Mouse (Mus musculus) urinary bladder, postnatal 25 days (tissue): Measurements from ENCODE around the gene Brpf3.
A peak's percentile ranks its signal among the peaks of the same experiment; 100 is the strongest.
"Not testable (repeated sequence)": the region's sequence is repeated elsewhere in the genome, so short reads cannot be mapped to it uniquely, and the experiment has no call there.

ENCODE experiments used
- DNase-seq: peaks from one replicate; pipeline ENCODE4 v3.0.0; 2022; ENCODE audit warnings: low spot score

Brpf3 gene

DNA sequence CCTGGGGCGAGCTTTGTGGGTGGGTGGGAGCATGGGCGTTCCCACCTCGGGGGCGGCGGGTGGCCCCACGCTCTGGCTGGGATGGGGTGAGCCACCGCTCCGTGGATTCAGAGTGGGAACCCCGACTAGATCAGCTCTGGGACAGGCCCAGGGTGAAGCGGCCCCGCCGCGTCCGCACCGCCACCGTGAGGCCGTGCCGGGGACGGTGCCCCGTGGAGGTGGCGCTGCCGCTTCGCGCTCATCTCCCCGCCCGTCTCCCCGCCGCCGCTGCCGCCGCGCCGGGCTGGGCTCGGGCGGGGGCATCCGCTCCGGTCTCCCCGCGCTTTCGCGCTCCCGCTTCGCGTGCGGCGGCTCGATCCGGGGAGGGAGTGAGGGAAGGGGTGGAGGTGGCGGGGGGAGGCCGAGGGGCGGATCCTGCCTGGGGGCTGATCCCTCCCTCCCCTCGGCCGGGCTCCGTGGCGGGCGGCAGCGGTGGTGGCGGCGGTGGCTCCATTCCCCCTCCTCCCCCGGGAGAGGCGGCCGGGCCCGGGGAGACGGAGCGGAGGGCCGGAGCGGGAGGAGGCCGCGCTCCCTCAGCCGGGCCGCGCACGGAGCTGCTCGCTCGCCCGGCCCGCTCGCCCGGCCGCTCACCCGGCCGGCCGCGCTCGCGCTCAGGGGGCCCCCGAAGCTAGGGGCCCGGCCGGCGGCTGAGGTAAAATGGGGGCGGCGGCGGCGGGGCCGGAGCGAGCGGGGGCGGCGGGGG, at the start of gene Brpf3:
Gene Brpf3 (plus strand): TSS at position 420 of the 742 bp plus-strand sequence.
- DNase-seq = peak; percentile 75

DNA sequence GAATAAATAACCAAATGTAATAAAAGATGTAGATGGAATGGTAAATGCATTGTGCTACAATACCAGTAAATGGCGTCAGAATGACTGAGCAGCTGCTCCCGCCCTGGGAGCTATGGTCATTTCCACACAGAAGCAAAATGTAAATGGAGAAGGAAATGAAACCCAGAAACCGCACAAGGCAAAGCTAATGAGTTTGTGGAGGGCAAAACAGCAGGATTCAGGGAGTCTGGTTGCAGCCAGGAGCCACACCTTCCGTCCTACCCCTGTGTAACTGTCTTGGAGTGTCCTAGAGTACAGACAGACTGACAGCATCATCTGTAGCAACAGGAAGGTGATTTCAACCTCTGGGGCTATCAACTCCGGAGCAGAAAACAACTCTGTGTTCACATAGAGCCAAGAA, 44.4 kb upstream of the Brpf3 start:
- DNase-seq = no peak

DNA sequence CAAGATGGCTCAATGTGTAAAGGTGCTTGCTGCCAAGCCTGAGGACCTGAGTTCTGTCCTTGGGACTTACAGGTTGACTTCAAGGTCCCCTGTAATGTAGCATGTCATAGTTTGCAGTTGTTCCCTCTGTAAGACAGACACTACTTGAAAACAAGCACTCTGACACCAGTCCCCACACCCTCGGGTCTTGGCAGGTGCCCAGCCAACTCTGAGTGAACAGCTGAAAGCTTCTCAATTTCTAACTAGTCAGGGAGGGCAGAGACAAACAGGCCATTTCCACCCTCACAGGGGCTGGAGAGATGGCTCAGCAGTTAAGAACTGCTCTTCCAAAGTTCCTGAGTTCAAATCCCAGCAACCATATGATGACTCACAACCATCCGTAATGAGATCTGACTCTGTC, 43.4 kb upstream of the Brpf3 start:
- no peak for DNase-seq

DNA sequence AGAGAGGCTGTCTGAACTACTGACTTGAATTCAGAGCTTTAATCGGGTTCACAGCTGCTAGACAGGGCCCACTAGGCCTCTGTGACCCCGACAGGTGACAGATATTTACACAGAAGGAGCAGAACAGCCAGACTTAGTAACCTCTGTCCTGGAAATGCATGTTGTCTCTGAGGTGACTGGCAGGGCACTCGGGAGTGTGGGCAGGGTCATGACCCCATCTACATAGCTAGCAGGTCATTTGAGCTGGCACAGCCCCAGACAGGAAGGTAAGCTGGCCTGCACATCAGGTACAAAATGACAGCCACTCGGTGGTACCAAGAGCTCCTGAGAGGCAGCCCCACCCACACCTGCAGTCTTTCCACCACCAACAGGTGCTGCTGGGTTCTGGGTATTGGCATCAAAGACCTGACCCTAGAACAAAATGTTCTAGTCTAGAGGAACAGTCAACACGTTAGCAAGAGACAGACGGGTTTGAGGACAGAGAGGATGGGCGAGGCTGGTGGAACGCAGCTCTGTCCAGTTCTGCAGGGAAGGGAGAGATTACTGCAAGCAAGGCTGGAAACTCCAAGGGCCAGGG, 40.1 kb upstream of the Brpf3 start:
- no peak for DNase-seq

DNA sequence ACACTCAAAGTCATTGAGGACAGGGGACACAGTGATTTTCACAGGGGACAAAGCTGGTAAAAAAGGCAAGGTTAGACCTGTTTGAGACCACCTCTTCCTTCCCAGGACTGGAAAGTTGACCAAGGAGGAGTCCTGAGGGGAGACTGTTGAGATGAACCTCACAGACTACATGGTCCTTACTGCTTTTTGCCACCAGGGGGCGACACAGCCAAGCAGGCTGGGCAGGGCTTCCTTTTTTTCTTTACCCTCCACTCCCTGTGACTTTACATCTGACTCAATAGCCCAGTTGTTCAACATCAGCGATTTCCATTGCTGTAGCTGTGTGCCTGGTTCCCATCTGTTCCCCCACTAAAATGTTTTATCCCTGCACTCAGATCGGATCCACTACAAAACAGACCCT, 39.0 kb upstream of the Brpf3 start:
- DNase-seq = peak; percentile 83

DNA sequence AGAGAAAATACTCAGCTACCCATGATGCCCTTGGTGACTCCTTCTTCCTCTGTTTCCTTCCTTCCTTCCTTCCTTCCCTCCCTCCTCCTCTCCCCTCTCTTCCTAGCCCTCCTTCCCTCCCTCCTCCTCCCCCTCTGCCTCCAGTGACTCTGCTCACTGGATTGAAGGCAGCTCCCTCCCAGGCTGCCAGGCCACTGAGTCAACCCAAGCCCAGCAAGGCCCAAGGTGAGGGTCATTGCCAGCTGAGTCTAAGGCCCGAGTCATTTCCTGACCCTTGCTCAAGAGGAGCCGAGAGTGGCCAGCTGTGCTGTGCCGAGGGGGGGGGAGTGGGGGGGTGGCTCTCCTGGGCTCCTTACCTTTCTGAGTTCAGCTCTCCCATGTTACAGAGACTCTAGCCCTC, 34.7 kb upstream of the Brpf3 start:
- DNase-seq = no peak

DNA sequence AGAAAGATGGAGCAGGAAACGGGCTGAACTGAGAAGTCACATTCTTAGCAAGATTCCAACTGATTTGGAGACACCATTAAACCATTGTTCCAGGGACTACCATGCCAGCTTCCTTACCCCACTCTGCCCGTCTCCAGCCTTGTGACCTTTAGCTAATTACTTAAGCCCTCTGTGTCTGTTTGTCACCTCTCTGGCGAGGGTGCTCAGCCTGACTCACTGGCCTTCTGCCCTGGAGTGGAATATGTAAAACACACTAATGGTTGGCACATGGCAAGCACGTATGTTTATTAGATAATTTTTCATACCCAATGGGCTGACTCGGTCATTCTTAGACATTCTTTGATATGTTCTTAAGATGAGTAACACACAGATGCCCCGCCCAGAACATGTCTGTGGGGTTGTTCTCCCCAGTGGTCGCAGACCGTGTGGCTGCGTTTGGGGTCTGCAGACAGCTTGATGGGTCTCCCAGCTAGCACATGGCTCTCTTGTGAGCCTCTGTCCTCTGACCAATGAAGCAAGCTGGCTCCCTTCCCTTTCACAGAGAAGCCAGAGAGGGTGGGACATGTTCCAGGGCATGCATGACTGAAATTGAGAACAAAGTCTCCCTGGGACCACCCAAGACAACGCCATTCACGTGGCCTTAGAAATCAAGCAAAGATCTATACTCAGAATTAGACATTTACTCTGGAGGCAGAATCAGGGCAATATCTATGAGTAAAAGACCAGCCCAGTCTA, 33.9 kb upstream of the Brpf3 start:
- no peak for DNase-seq

DNA sequence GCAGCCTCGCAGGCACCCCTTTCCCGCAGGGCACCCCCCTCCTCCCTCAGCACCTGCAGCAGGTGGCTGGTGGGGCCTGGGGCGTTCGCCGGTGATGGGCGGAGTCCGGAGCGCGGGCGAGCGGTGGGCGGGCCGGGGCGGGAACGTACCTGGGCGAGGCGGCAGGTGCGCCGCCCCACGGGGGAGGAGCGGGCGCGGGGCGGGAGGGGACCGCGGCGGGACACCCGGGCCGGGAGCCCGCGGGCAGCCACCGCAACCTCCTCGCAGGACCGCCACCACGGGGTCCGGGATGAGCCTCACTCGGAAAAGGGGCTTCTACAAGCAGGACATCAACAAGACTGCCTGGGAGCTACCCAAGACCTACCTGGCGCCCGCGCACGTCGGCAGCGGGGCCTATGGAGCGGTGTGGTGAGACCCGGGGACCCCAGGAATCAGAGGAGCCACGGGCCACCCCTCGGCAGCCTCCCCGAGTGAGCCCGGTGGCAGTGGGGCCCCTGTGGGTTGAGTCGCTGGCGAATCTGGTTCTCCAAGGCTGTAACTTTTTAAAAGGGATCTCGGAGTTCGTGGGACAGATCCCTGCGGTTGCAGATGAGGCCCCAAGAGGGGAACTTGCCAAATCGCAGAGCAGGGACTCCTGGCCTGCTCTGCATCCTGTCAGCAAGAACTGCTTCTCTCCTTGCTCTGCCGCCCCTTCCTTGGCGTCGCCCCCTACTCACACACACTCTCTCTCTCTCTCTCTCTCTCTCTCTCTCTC, 31.6 kb upstream of the Brpf3 start, which contains the start of gene Mapk13:
Gene Mapk13 (plus strand): TSS at position 177 of the 754 bp plus-strand sequence.
- DNase-seq = peak; percentile 38

DNA sequence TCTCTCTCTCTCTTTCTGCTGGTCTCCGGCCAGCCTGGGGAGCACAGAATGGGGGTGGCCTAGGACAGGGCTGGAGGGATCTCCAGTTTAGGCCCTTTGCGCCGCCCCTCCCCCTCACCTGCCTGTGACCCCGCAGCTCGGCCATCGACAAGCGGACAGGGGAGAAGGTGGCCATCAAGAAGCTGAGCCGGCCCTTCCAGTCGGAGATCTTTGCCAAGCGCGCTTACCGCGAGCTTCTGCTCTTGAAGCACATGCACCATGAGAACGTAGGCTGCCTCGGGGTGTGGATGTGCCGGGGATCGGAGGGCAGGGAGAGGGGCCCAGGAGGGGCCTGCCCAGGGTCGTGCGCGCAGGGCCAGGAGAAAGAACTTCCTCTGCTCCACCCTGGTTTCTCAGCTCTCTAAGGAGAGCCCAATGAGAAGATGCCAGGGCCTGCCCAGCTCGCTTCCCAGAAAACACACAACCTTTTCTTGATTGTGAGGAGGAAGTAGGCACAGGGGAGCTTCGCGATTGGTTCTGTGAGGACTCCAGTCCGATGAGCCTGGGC, 30.9 kb upstream of the Brpf3 start:
- peak; percentile 39 for DNase-seq

DNA sequence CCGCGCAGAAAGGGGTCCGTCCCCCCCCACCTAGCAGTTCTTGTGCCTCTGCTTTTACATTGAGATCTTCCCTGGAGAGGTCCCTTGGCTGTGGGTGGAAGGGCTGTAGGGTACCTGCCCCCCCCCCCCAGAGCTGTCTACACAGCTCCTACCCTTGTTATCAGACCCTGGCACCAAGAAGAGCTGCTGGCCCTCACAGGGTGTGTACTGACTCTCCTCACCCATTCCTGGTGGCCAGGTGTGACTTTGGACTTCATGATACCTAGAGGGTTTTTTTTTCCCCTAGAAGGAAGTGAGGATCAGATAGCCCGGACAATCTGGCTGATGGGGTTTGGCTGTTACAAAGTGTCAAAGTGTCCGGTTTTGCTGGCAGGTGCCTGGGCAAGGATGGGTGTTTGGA, 29.6 kb upstream of the Brpf3 start:
- DNase-seq = no peak

DNA sequence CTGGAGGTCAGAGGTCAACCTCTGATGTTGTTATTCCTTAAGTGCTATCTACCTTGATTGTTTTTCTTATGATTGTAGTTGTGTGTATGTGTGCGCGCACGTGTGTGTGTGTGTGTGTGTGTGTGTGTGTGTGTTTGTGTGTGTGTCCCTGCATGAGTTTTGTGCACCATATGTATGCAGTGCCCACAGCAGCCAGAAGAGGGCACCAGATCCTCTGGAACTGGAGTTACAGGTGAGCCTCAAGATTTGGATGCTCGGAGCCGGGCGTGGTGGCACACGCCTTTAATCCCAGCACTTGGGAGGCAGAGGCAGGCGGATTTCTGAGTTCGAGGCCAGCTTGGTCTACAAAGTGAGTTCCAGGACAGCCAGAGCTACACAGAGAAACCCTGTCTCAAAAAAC, 26.6 kb upstream of the Brpf3 start:
- not testable (repeated sequence) for DNase-seq

DNA sequence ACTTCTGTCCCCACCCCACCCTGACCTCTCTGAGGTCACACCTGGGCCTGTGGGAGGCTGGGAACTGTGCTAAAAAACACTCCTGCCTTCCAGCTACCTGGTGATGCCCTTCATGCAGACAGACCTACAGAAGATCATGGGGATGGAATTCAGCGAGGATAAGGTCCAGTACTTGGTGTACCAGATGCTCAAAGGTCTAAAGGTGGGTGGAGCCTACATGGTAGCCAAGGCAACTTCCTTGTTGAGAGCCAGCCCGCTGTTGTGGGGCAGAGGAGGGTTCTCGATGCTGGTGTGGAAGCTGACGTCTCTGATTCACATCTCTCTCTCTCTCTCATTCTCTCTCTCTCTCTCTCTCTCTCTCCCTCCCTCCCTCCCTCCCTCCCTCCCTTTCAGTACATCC, 25.7 kb upstream of the Brpf3 start:
- DNase-seq = no peak

DNA sequence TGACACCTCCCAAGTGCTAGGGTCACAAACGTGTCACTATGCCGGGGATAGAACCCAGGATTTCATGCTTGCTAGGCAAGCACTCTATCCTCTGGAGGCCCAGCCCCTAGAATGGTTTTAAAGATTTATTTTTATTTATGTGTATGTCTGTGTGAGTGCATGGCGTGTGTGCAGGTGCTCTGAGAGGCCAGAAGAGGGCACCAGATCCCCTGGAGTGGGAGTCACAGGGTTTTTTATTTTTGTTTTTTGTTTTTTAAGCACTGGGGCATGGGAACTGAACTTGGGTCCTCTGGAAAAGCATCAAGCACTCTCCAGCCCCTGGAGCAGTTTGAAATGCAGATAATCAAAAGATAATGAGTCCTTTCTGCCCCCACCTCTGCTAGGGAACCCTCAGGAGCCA, 24.1 kb upstream of the Brpf3 start:
- DNase-seq = no peak

DNA sequence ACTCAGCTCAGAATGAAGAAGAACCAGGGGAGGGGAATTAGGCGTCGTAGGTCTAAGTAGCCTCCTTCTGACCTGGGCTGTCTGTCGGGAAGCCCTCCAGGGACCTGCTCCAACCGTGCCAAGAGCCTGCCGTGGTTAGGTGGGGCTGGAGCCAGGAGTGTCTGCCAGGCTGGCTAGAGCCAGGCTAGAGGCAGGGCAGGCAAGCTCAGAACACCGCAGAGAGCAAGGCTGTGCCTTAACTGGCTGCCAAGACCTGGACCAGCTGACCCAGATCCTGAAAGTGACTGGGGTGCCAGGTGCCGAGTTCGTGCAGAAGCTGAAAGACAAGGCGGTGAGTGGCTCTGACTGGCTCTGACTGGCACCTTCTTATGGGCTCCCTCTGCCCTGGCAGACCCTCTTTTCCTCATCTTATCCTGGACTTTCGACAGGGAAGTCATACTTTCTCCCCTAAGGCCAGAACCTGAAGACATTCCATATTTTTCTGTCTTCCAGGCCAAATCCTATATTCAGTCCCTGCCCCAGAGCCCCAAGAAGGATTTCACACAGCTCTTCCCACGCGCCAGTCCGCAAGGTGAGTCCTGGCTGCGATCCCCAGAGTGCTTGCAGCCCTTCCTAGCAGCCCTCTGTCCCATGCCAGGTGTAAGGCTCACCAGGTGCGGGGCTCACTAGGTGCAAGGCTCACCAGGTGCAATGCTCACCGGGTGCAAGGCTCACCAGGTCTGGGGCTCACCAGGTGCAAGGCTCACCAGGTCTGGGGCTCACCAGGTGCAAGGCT, 23.5 kb upstream of the Brpf3 start:
- DNase-seq = no peak

DNA sequence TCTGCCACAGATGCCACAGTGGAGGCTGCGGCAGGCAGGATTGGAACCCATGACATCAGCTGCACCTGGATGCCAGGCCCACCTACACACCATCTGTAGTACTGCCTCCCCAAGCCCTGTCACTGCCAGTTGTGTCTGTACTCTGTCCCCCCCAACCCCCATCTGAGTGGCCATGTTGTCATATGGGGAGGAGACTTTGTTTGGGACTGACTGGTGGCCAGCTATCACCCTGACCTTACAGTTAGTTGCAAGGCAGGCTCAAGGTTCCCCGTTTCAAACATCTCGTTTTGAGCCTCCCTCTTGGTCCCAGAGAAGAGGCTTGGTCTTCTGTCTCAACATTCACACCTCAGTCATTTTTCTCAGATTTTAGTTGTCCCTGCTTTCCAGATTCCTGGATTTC, 21.2 kb upstream of the Brpf3 start:
- no peak for DNase-seq

DNA sequence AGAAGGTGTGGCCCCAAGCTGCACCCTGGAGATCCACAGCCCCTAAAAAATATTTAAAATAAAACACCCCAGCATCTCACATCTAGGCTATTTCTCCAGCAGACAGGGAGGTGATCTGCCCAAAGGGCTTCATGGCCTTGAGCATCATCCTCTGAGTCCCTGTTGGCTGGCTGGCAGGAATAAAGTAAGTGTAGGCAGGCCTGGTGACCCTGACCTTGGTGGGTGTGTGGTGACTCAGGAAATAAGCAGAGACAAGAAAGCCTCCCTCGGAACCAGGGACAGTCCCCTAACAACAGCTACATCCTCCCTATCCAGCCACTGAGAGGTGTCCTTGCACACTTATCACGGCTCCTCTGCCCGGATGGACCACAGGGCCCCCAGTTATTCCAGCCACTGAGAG, 20.1 kb upstream of the Brpf3 start:
- DNase-seq = no peak

DNA sequence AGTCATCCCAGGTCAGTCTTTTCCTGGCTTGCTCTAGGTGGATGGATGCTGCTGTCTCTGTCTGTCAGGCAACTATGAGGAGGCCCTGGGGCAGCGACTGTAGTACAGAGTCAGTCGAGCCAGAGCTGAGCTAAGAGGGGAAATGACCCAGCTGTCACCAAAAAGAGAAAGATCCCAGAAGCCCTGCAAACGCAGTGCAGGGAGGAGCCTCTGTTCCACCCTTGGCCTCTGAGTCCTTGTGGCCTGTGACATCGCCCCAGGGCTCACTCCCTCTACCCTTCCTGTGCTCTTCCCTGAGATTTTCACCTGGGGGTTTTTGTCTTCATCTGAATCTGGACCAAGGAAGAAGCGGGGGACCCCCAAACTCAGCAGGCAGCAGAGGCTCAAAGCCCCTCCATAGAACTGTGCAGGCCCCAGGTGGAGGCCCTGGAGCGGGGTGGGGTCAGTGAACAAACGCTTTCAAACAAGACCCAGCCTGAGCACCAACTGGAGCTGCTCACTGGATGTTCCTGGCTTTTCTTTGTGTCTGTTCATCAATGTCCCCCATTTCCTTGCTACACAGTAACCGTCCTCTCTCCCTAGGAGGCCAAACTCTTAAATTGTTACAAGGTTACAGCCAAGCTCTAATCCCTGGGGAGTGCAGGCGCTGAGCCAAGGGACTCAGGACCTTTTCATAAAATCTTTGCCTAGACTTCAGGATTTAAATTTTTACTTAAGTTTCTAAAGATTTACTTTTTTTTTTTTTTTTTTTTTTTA, 19.4 kb upstream of the Brpf3 start:
- no peak for DNase-seq

DNA sequence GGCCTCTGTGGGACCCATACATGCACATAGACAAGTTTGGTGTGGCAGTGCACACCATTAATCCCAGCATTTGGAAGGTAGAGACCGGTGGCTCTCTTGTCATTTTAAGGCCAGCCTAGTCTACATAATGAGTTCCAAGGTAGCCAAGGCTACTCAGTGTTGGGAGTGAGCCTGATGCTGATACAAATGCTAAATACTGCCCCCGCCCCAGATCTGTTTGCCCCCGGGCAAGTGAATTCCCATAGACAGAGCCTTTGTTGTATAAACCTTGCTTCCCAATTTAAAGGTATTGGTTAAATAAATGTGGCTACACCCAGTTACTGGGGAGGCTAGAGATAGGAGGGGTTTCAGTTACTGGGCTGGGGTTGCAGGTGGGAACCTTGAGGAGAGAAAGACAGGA, 15.9 kb upstream of the Brpf3 start:
- DNase-seq = no peak

DNA sequence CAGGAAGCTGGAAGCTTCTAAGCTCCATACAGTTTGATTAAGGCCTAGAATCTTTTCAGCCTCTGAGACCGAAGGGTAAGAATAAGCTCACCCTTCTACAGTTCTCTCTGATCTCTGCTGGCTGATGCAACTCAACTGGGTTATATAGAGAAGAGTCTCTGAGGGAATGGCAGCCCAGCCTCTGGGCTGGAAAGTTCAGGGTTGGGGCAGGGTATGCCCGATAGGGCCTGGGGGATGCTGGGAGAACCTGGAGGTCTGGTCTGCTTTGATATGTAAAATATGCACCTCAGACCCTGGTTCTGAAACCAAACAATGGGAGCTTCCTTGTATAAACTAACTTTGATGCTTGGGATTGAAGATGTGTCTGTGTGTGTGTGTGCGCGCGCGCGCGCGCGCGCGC, 13.4 kb upstream of the Brpf3 start:
- DNase-seq = no peak

DNA sequence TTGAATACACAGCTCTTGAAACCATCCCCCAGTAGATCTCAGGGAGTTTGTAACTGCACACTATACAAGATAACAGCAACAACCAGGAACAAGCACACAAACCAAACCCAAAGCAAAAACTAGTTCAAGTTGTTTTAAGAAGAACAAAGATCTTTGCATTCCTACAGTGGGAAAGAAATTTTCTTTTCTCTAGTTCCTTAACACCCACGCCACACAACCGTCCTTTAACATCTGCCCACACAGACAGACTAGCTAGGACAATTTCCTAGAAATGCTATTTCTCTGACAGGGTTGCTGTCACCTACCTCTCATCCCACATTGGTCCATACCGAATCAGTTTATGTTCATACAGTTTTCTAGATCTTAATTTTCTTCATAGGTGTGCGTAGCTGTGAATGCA, 3.9 kb upstream of the Brpf3 start:
- no peak for DNase-seq
